Mouse (Mus musculus): ENCODE data around the gene Tgif2. TPM values are rescaled to one million over a fixed set of nuclear protein-coding genes. Genes with fewer than 3 reads are reported as not detected.
"Not testable (repeated sequence)": the region's sequence is repeated elsewhere in the genome, so short reads cannot be mapped to it uniquely, and the experiment has no call there.

The Tgif2 gene
- polyA plus RNA-seq, 1 experiment from 2014 or later, result 88.3 TPM

GRCm38 (mm10) chr2:156815412-156815811 is 24.4 kb upstream of the Tgif2 start:
- Histone ChIP-seq H3K27me3 (no peaks in the 10 kb centered on the region), H3K4me1 (peaks cover 15% of the 10 kb centered on the region), H3K36me3 (replicated peaks) (no peaks in the 10 kb centered on the region), H3K9me3 (no peaks in the 10 kb centered on the region), H3K4me2 (no peak overlapping the region), H3K9ac (no peak overlapping the region), H3K27ac (no peak overlapping the region), H3K4me3 (replicated peaks) (no peak overlapping the region)
- ATAC-seq (ENCODE audit: low FRiP score), result no peak
- WGBS, result 56% methylated on average over 3 of the region's 3 CpGs

GRCm38 (mm10) chr2:156816116-156816515 is 23.7 kb upstream of the Tgif2 start:
- 58% methylated on average over 1 of the region's 1 CpGs for WGBS
- H3K36me3 ChIP-seq (replicated peaks), result no peaks in the 10 kb centered on the region
- H3K9me3 ChIP-seq, result no peaks in the 10 kb centered on the region
- no peak overlapping the region for H3K4me2 ChIP-seq
- H3K4me1 ChIP-seq, result peaks cover 15% of the 10 kb centered on the region
- no peak overlapping the region for H3K27ac ChIP-seq
- ATAC-seq (ENCODE audit: low FRiP score), result no peak
- no peaks in the 10 kb centered on the region for H3K27me3 ChIP-seq
- no peak overlapping the region for H3K4me3 ChIP-seq (replicated peaks)
- no peak overlapping the region for H3K9ac ChIP-seq

- H3K4me3 ChIP-seq (replicated peaks); H3K36me3 ChIP-seq (replicated peaks); H3K9me3 ChIP-seq; H3K4me1 ChIP-seq; ATAC-seq (ENCODE audit: low FRiP score); H3K4me2 ChIP-seq; H3K27ac ChIP-seq; H3K27me3 ChIP-seq; H3K9ac ChIP-seq: not testable (repeated sequence)
- 81% methylated on average over 6 of the region's 6 CpGs for WGBS
Observed at GRCm38 (mm10) chr2:156825128-156825527, 14.7 kb upstream of the Tgif2 start.

- 97% methylated on average over 11 of the region's 11 CpGs for WGBS
- peaks cover 6% of the 10 kb centered on the region; the same call in 1 of the 2 replicates for H3K4me1 ChIP-seq
- H3K4me2 ChIP-seq, result no peak overlapping the region
- no peaks in the 10 kb centered on the region for H3K9me3 ChIP-seq
- no peak for ATAC-seq (ENCODE audit: low FRiP score)
- no peak overlapping the region for H3K9ac ChIP-seq
- no peak overlapping the region for H3K27ac ChIP-seq
- H3K36me3 ChIP-seq (replicated peaks), result peaks cover 66% of the 10 kb centered on the region
- H3K27me3 ChIP-seq, result no peaks in the 10 kb centered on the region
- no peak overlapping the region for H3K4me3 ChIP-seq (replicated peaks)
Observed at GRCm38 (mm10) chr2:156834336-156834735, 5.5 kb upstream of the Tgif2 start.

GRCm38 (mm10) chr2:156838839-156839238 is 968 bp upstream of the Tgif2 start:
- Histone ChIP-seq H3K4me3 (replicated peaks) (peak overlapping the region; percentile 88), H3K27me3 (no peaks in the 10 kb centered on the region), H3K9me3 (no peaks in the 10 kb centered on the region), H3K4me1 (peaks cover 38% of the 10 kb centered on the region), H3K4me2 (peak overlapping the region; percentile 79), H3K9ac (peak overlapping the region; percentile 89), H3K27ac (peak overlapping the region; percentile 65; the same call in 1 of the 2 replicates), H3K36me3 (replicated peaks) (peaks cover 28% of the 10 kb centered on the region)
- no peak for ATAC-seq (ENCODE audit: low FRiP score)
- 68% methylated on average over 6 of the region's 6 CpGs for whole genome bisulfite sequencing

GRCm38 (mm10) chr2:156840301-156841027 is 657 bp downstream of the Tgif2 start:
- under 1% methylated on average over 64 of the region's 79 CpGs for WGBS
- peaks cover 54% of the 10 kb centered on the region for H3K4me1 ChIP-seq

GRCm38 (mm10) chr2:156841028-156841840 is 1.4 kb downstream of the Tgif2 start:
- under 1% methylated on average over 42 of the region's 42 CpGs for WGBS
- H3K27me3 ChIP-seq, result no peaks in the 10 kb centered on the region
- H3K27ac ChIP-seq, result peak overlapping the region; percentile 93
- H3K4me1 ChIP-seq, result peaks cover 58% of the 10 kb centered on the region
- peaks cover 22% of the 10 kb centered on the region for H3K36me3 ChIP-seq (replicated peaks)
- H3K4me2 ChIP-seq, result peak overlapping the region; percentile 79
- peak overlapping the region; percentile 89 for H3K9ac ChIP-seq
- no peaks in the 10 kb centered on the region for H3K9me3 ChIP-seq
- ATAC-seq (ENCODE audit: low FRiP score), result peak; percentile 28
- peak overlapping the region; percentile 88 for H3K4me3 ChIP-seq (replicated peaks)

More at GRCm38 (mm10) chr2:156840301-156841027, 657 bp downstream of the Tgif2 start:
- Histone ChIP-seq H3K9me3 (no peaks in the 10 kb centered on the region), H3K9ac (peak overlapping the region; percentile 89), H3K27ac (peak overlapping the region; percentile 93), H3K36me3 (replicated peaks) (peaks cover 20% of the 10 kb centered on the region), H3K27me3 (no peaks in the 10 kb centered on the region), H3K4me3 (replicated peaks) (peak overlapping the region; percentile 88), H3K4me2 (peak overlapping the region; percentile 79)
- ATAC-seq (ENCODE audit: low FRiP score), result peak; percentile 44

- Histone ChIP-seq H3K9me3 (no peaks in the 10 kb centered on the region), H3K27me3 (no peaks in the 10 kb centered on the region), H3K4me3 (replicated peaks) (peak overlapping the region; percentile 88), H3K27ac (peak overlapping the region; percentile 93), H3K36me3 (replicated peaks) (peaks cover 24% of the 10 kb centered on the region), H3K4me1 (peaks cover 60% of the 10 kb centered on the region), H3K4me2 (peak overlapping the region; percentile 79), H3K9ac (peak overlapping the region; percentile 89)
- WGBS, result 3% methylated on average over 20 of the region's 20 CpGs
- ATAC-seq (ENCODE audit: low FRiP score), result no peak
Observed at GRCm38 (mm10) chr2:156841841-156842706, 2.3 kb downstream of the Tgif2 start.

GRCm38 (mm10) chr2:156842711-156843110 is 2.9 kb downstream of the Tgif2 start:
- Histone ChIP-seq H3K4me2 (peak overlapping the region; percentile 79), H3K9me3 (no peaks in the 10 kb centered on the region), H3K4me1 (peaks cover 61% of the 10 kb centered on the region), H3K9ac (peak overlapping the region; percentile 89), H3K27me3 (no peaks in the 10 kb centered on the region), H3K4me3 (replicated peaks) (peak overlapping the region; percentile 88), H3K36me3 (replicated peaks) (peaks cover 30% of the 10 kb centered on the region), H3K27ac (peak overlapping the region; percentile 93)
- WGBS, result 10% methylated on average over 11 of the region's 11 CpGs
- no peak for ATAC-seq (ENCODE audit: low FRiP score)

- 0 out of 2 replicates have a peak overlapping the region, but pooled peaks have one; percentile 14 for H3K27ac ChIP-seq
- WGBS, result 75% methylated on average over 10 of the region's 10 CpGs
- H3K4me3 ChIP-seq (replicated peaks), result no peak overlapping the region
Observed at GRCm38 (mm10) chr2:156843331-156843730, 3.5 kb downstream of the Tgif2 start.

GRCm38 (mm10) chr2:156844715-156845114 is 4.9 kb downstream of the Tgif2 start:
- H3K4me1 ChIP-seq, result peaks cover 52% of the 10 kb centered on the region
- peak overlapping the region; percentile 56 for H3K27ac ChIP-seq
- H3K4me2 ChIP-seq, result peak overlapping the region; percentile 15; the same call in 1 of the 2 replicates
- WGBS, result 38% methylated on average over 10 of the region's 10 CpGs
- peaks cover 48% of the 10 kb centered on the region for H3K36me3 ChIP-seq (replicated peaks)
- no peak for ATAC-seq (ENCODE audit: low FRiP score)
- H3K4me3 ChIP-seq (replicated peaks), result no peak overlapping the region
- H3K9ac ChIP-seq, result no peak overlapping the region
- no peaks in the 10 kb centered on the region for H3K9me3 ChIP-seq
- H3K27me3 ChIP-seq, result no peaks in the 10 kb centered on the region

More at GRCm38 (mm10) chr2:156843331-156843730, 3.5 kb downstream of the Tgif2 start:
- Histone ChIP-seq H3K27me3 (no peaks in the 10 kb centered on the region), H3K4me1 (peaks cover 61% of the 10 kb centered on the region), H3K9ac (no peak overlapping the region), H3K4me2 (peak overlapping the region; percentile 79), H3K9me3 (no peaks in the 10 kb centered on the region), H3K36me3 (replicated peaks) (peaks cover 36% of the 10 kb centered on the region)
- ATAC-seq (ENCODE audit: low FRiP score), result no peak
